Mouse (Mus musculus) CH12.LX (cell line): ENCODE data around the gene Slc25a17.

ENCODE experiments used
- CHD2 ChIP-seq: IDR thresholded peaks from 2 replicates; pipeline ENCODE4 v1.6.1; 2011; ENCODE audit warnings: low read length, improper control_type of control experiment
- CTCF ChIP-seq, 2 experiments: IDR thresholded peaks in 1 of 2; conservative IDR thresholded peaks in 1 of 2; 2 replicates each; pipeline ENCODE4 v1.5.1; 2011 to 2012; ENCODE audit warnings: low read depth in 2 of 2, low read length in 2 of 2, improper control_type of control experiment in 1 of 2, inconsistent platforms in 1 of 2, mild to moderate bottlenecking in 1 of 2, moderate library complexity in 1 of 2
- EP300 ChIP-seq: IDR thresholded peaks from 2 replicates; pipeline ENCODE4 v1.6.1; 2011; ENCODE audit warnings: low read length, improper control_type of control experiment
- MAFK ChIP-seq: IDR thresholded peaks from 2 replicates; pipeline ENCODE4 v1.6.1; 2011; ENCODE audit warnings: low read length, improper control_type of control experiment; ENCODE audit not compliant: insufficient replicate concordance
- MAZ ChIP-seq: IDR thresholded peaks from 2 replicates; pipeline ENCODE4 v1.6.1; 2012; ENCODE audit warnings: low read depth, mild to moderate bottlenecking, inconsistent platforms, low read length, improper control_type of control experiment, moderate library complexity
- MYC ChIP-seq: IDR thresholded peaks from 2 replicates; pipeline ENCODE4 v1.6.1; 2011; ENCODE audit warnings: low read depth, mild to moderate bottlenecking, improper control_type of control experiment, low read length
- NRF1 ChIP-seq: IDR thresholded peaks from 2 replicates; pipeline ENCODE4 v1.6.1; 2014; ENCODE audit warnings: low read depth, mild to moderate bottlenecking, inconsistent platforms, low read length, improper control_type of control experiment, moderate library complexity
- POLR2A ChIP-seq: IDR thresholded peaks from 2 replicates; pipeline ENCODE4 v1.6.1; 2011; ENCODE audit warnings: low read depth, mild to moderate bottlenecking, improper control_type of control experiment, low read length
- POLR2AphosphoS2 ChIP-seq: IDR thresholded peaks from 2 replicates; pipeline ENCODE4 v1.6.1; 2011; ENCODE audit warnings: low read depth, low read length, improper control_type of control experiment
- SMC3 ChIP-seq: IDR thresholded peaks from 2 replicates; pipeline ENCODE4 v1.6.1; 2011; ENCODE audit warnings: low read depth, low read length, improper control_type of control experiment
- UBTF ChIP-seq: IDR thresholded peaks from 2 replicates; pipeline ENCODE4 v1.6.1; 2012; ENCODE audit warnings: low read depth, mild to moderate bottlenecking, inconsistent platforms, low read length, improper control_type of control experiment, moderate library complexity
- ZNF384 ChIP-seq: IDR thresholded peaks from 2 replicates; pipeline ENCODE4 v1.6.1; 2012; ENCODE audit warnings: low read depth, low read length, improper control_type of control experiment, inconsistent platforms

GRCm38 (mm10) chr15:81278699-81279098 lies 81.9 kb downstream of the Slc25a17 start:
- TF ChIP-seq POLR2A: no peak
- TF ChIP-seq MYC: no peak
- TF ChIP-seq POLR2AphosphoS2: no peak
- TF ChIP-seq ZNF384: no peak
- TF ChIP-seq CTCF (conservative IDR thresholded peaks at IDR 0.05 in 1 of 2, IDR thresholded peaks at IDR 0.05 in 1 of 2; ENCODE audit: low read depth in 2 of 2, low read length in 2 of 2): no peak
- no peak for TF ChIP-seq NRF1
- no peak for TF ChIP-seq CHD2
- no peak for TF ChIP-seq MAFK
- TF ChIP-seq MAZ: no peak
- no peak for TF ChIP-seq UBTF
- TF ChIP-seq SMC3: no peak
- TF ChIP-seq EP300: no peak
